Mouse (Mus musculus) forebrain, embryonic 10.5 days (tissue): ENCODE results near the gene Kifc3. TPM values are rescaled to one million over a fixed set of nuclear protein-coding genes. Genes with fewer than 3 reads are reported as not detected.
"Not testable (repeated sequence)": the region's sequence is repeated elsewhere in the genome, so short reads cannot be mapped to it uniquely, and the experiment has no call there.

Source experiments
- DNase-seq: peaks from one replicate; pipeline ENCODE4 v3.0.0-alpha.2; 2017; ENCODE audit warnings: low spot score; ENCODE audit errors: extremely low spot score
- H3K27ac ChIP-seq: fragments of 300-500 bp; sonication (generic); 2 replicates; pipeline ENCODE4 v1.5.1; 2016; ENCODE audit warnings: mild to moderate bottlenecking
- H3K27me3 ChIP-seq: fragments of 300-500 bp; sonication (generic); 2 replicates; pipeline ENCODE4 v1.6.1; 2016; ENCODE audit warnings: mild to moderate bottlenecking; ENCODE audit not compliant: poor library complexity, severe bottlenecking
- H3K36me3 ChIP-seq: fragments of 300-500 bp; sonication (generic); replicated peaks from 2 replicates; pipeline ENCODE4 v1.6.1; 2016; ENCODE audit warnings: mild to moderate bottlenecking, moderate library complexity
- H3K4me1 ChIP-seq: fragments of 300-500 bp; sonication (generic); 2 replicates; pipeline ENCODE4 v1.6.1; 2016
- H3K4me3 ChIP-seq: fragments of 300-500 bp; sonication (generic); 2 replicates; pipeline ENCODE4 v1.5.1; 2016; ENCODE audit warnings: mild to moderate bottlenecking, moderate library complexity
- H3K9me3 ChIP-seq: fragments of 300-500 bp; sonication (generic); 2 replicates; pipeline ENCODE4 v1.6.1; 2016; ENCODE audit warnings: mild to moderate bottlenecking, moderate library complexity
- WGBS: fragments of 180-500 bp; shearing (Covaris S2); methylation state at CpG from one replicate; pipeline ENCODE4 v1.1.7; 2016; 5-methylcytosine and 5-hydroxymethylcytosine counted together
- polyA plus RNA-seq: library from polyadenylated mRNA; unstranded; fragments of >200 nt; fragmentation: Nextera tagmentation; extraction: Ambion mirVana; gene quantifications from 2 replicates; pipeline ENCODE4 v1.2.1, GENCODE M21; 2016

Gene Kifc3
- polyA plus RNA-seq, 1 experiment from 2014 or later: 4.4 TPM

DNA sequence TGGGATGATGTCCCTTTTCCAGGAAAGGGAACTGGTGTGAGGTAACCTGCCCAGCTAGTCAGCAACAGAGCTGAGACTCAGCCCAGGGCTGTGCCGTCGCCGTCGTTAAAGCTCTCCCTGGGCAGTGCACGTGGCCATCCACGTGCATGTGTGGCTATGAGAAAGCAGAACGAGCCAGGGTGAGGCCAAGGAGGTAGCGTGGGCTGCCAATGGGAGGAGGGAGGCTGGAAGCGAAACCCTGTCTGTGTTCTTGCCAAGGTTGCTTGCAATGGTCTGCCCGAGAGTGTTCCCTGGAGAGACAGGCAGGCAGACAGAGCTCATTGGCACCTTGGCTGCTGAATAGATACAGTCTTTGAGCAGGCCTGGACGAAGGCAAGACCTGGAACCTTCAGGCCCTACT is 36.7 kb downstream of the Kifc3 start:
- H3K27me3 ChIP-seq: no peaks in the 10 kb centered on the region
- peak overlapping the region; percentile 22; the same call in 1 of the 2 replicates for H3K27ac ChIP-seq
- peaks cover 39% of the 10 kb centered on the region for H3K4me1 ChIP-seq
- 85% methylated on average over 11 of the region's 11 CpGs for WGBS
- no peak overlapping the region for H3K4me3 ChIP-seq
- DNase-seq: no peak
- no peaks in the 10 kb centered on the region for H3K9me3 ChIP-seq
- no peaks in the 10 kb centered on the region for H3K36me3 ChIP-seq

DNA sequence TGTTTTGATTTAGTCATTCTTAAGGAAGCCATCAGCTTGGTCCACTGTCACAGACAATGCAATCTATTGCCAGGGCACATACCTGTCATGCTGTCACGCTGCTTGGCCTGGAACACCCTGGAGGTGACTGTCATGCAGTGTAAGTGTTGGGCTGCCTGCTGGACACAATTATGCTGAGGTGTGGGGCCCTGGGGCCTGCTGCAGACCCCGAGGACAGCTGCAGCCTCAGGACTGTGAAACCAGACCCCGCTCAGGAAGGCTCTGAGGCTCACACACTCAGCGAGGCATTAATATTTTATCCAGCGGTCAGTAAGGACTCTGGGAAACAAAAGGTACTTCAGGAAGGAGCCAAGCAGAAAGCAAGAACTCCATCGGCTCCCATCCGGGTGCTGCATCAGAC is 38.1 kb downstream of the Kifc3 start:
- Histone ChIP-seq H3K27ac (peak overlapping the region; percentile 41), H3K27me3 (no peaks in the 10 kb centered on the region), H3K36me3 (no peaks in the 10 kb centered on the region), H3K4me1 (peaks cover 39% of the 10 kb centered on the region), H3K9me3 (no peaks in the 10 kb centered on the region), H3K4me3 (no peak overlapping the region)
- no peak for DNase-seq
- 59% methylated on average over 7 of the region's 7 CpGs for WGBS

DNA sequence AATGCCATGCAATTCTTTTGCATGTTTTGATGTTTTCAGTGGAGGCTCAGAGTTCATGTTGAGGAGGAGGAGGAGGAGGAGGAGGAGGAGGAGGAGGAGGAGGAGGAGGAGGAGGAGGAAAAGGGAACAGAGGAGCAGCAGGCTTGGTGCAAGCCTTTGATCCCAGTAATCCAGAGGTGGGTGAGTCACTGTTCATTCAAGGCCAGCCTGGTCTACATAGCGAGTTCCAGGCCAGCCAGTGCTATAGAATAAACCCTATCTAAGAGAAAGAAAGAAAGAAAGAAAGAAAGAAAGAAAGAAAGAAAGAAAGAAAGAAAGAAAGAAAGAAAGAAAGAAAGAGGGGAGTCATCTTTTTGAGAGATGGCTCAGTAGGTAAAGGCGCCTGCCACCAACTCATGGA is 38.6 kb downstream of the Kifc3 start:
- H3K9me3 ChIP-seq, H3K36me3 ChIP-seq, H3K27ac ChIP-seq, DNase-seq, H3K27me3 ChIP-seq, H3K4me3 ChIP-seq: not testable (repeated sequence)
- WGBS: 80% methylated on average over 2 of the region's 2 CpGs
- H3K4me1 ChIP-seq: peaks cover 37% of the 10 kb centered on the region

DNA sequence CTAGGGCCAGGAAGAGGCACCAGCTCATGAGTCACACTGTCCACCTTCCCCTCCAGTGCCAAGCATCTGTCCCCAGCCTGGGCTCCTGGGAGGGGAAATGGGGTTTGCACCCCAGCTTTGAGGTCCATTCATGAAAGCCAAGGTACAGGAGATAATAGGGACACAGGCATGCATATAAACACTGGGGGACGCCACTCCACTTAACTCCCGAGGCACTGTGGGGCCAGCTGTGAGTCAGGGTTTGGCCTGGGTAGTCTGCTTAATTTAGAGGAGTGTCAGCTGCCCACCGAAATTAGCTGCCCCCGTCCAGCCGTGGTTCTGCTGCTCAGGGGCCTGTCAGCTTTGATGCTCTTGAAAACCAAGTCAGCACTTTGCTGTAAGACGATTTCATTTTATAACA is 39.8 kb downstream of the Kifc3 start:
- H3K36me3 ChIP-seq: no peaks in the 10 kb centered on the region
- H3K27me3 ChIP-seq: no peaks in the 10 kb centered on the region
- 79% methylated on average over 6 of the region's 6 CpGs for WGBS
- H3K4me1 ChIP-seq: peaks cover 32% of the 10 kb centered on the region
- no peak for DNase-seq
- H3K4me3 ChIP-seq: no peak overlapping the region
- no peaks in the 10 kb centered on the region for H3K9me3 ChIP-seq
- peak overlapping the region; percentile 52; the same call in 1 of the 2 replicates for H3K27ac ChIP-seq

DNA sequence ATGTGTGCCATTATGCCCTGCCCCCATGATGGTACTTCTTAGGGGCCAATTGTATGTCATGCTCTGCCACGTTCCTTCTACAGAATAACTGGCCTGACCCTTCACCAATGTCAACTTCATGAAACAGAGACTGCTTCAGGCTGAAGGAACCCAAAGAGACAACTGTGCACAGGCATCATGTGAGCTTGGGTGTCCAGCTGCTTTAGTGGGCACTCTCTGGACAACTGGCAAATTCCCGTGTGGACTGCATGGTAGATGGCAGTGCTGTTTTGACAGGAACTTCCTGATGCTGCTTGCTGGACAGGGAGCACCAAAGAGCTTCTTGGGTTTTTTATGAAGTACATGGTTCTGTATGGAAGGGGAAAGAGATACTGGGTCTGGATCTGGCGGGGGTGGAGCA is 43.3 kb downstream of the Kifc3 start:
- DNase-seq: no peak
- H3K4me3 ChIP-seq: no peak overlapping the region
- 81% methylated on average over 3 of the region's 3 CpGs for WGBS
- H3K9me3 ChIP-seq: no peaks in the 10 kb centered on the region
- H3K36me3 ChIP-seq: no peaks in the 10 kb centered on the region
- no peaks in the 10 kb centered on the region for H3K27me3 ChIP-seq
- H3K27ac ChIP-seq: no peak overlapping the region
- H3K4me1 ChIP-seq: peaks cover 16% of the 10 kb centered on the region

DNA sequence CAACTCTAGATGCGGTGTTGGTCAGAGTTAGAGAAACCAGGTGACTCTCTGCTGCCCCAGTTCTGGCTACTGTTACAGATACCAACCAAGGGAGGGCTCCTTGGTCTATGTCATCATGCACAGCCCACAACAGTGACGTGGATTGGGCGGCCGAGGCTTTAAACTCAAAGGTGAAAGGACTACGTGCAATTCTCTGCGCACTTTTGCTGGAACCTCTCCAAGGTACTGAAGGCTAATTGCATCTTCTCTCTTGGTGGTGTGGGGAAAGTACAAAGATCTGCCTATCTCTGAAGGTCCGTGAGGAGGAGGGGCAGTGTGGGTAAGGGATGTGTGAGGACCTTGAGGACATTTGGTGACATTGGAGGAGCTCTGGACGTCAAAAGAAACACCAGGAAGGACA is 44.0 kb downstream of the Kifc3 start:
- H3K27ac ChIP-seq: no peak overlapping the region
- 77% methylated on average over 8 of the region's 8 CpGs for WGBS
- H3K9me3 ChIP-seq: no peaks in the 10 kb centered on the region

DNA sequence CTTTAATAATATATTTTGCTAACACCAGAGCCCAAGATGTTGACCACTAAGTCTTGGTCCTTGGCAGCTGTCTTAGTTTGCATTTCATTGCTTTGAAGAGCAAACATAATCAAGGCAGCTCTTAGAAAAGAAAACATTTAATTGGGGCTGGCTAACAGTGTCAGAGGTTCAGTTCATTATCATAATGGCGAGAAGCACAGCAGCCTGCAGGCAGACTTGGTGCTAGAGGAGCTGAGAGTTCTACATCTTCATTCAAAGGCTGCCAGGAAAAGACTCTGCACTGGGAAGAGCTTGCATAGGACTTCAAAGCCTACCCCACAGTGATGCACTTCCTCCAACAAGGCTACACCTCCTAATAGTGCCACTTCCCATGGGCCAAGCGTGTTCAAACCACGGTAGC is 45.5 kb downstream of the Kifc3 start:
- Histone ChIP-seq H3K36me3 (no peaks in the 10 kb centered on the region), H3K4me3 (no peak overlapping the region), H3K27me3 (no peaks in the 10 kb centered on the region), H3K27ac (no peak overlapping the region), H3K4me1 (peaks cover 10% of the 10 kb centered on the region), H3K9me3 (no peaks in the 10 kb centered on the region)
- WGBS: 74% methylated on average over 3 of the region's 3 CpGs
- DNase-seq: no peak

More for the DNA sequence above, 44.0 kb downstream of the Kifc3 start:
- Histone ChIP-seq H3K27me3 (no peaks in the 10 kb centered on the region), H3K4me3 (no peak overlapping the region), H3K36me3 (no peaks in the 10 kb centered on the region), H3K4me1 (peaks cover 16% of the 10 kb centered on the region)
- DNase-seq: no peak

DNA sequence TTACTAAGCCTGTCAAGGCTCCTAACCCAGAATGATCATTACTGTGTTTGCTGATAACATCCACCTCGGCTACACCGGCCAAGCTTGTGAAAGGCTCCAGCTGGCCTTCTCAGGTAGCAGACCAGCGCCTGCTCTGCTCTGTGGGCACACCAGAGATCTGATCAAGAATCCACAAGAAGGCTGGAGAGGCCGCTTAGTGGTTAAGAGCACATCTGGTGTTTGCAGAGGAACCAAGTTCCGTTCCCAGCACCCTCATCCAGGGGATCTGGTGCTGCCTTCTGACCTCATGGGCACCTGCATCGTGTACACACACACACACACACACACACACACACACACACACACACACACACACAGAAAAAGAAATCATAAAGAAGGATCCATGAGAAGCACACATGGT is 46.5 kb downstream of the Kifc3 start:
- WGBS: 87% methylated on average over 6 of the region's 6 CpGs
- no peak for DNase-seq
- H3K4me1 ChIP-seq: peaks cover 10% of the 10 kb centered on the region
- no peaks in the 10 kb centered on the region for H3K36me3 ChIP-seq
- H3K27ac ChIP-seq: no peak overlapping the region
- H3K4me3 ChIP-seq: no peak overlapping the region
- no peaks in the 10 kb centered on the region for H3K27me3 ChIP-seq
- H3K9me3 ChIP-seq: no peaks in the 10 kb centered on the region

DNA sequence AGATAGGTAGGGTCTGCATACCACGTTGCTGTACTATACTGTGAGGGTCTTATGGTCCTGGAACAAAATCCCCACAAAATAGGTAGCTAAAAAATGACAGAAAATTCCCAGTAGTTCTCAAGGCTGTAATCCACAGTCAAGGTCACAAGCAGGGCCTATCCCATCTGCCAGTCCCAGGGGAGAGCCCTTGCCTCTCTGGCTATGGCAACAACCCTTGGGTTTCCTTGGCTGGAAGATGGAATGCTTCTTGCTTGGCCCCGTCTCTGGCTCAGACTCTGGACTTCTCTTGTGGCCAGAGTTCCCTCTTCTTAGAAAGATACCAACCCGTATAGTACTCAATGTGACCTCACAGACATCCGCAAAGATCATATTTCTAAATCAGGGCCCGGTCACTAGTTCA is 47.3 kb downstream of the Kifc3 start:
- no peaks in the 10 kb centered on the region for H3K27me3 ChIP-seq
- DNase-seq: no peak
- WGBS: 90% methylated on average over 5 of the region's 5 CpGs

DNA sequence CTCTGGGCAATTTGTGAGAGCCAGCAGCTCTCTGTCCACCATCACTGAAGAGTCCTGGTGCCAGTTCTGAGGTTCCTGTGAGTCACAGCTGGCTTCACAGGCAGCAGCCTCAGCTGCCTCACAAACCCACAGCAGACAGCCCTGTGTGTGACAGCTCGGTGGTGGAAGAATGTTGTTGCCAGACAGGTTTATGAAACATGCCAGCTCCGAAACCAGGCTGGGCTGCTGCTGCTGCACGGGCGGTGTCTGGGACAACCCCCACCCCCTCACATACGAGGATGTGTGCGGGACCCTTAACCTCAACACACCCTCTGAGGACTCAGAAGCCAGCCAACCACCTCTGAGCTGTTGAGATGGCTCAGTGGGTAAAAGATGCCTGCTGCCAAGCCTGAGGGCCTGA is 48.0 kb downstream of the Kifc3 start:
- H3K27me3 ChIP-seq: no peaks in the 10 kb centered on the region
- no peak overlapping the region for H3K27ac ChIP-seq
- WGBS: 88% methylated on average over 6 of the region's 6 CpGs
- no peaks in the 10 kb centered on the region for H3K9me3 ChIP-seq
- no peak for DNase-seq
- H3K4me1 ChIP-seq: peaks cover 10% of the 10 kb centered on the region
- H3K36me3 ChIP-seq: no peaks in the 10 kb centered on the region
- no peak overlapping the region for H3K4me3 ChIP-seq

More for the DNA sequence above, 47.3 kb downstream of the Kifc3 start:
- no peaks in the 10 kb centered on the region for H3K9me3 ChIP-seq
- H3K27ac ChIP-seq: no peak overlapping the region
- no peaks in the 10 kb centered on the region for H3K36me3 ChIP-seq
- peaks cover 10% of the 10 kb centered on the region for H3K4me1 ChIP-seq
- H3K4me3 ChIP-seq: no peak overlapping the region

DNA sequence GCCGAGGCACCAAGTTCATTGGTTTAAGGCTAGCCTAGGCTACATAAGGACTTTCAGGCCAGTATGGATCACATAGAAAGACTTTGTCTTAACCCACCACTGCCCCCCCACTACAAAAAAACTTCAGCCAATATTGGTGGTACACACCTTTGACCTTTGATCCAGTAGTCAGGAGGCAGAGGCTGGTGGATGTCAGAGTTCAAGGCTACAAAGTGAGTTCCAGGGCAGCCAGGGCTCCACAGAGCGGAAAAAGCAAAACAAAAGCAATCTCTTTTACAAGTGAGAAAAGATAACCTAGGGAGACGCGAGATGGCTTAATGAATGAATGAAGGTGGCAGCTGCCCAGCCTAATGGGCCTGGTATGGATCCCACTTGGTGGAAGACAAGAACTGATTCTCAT is 48.6 kb downstream of the Kifc3 start:
- Histone ChIP-seq H3K4me3 (no peak overlapping the region), H3K27ac (no peak overlapping the region)
- 71% methylated on average over 4 of the region's 4 CpGs for WGBS

DNA sequence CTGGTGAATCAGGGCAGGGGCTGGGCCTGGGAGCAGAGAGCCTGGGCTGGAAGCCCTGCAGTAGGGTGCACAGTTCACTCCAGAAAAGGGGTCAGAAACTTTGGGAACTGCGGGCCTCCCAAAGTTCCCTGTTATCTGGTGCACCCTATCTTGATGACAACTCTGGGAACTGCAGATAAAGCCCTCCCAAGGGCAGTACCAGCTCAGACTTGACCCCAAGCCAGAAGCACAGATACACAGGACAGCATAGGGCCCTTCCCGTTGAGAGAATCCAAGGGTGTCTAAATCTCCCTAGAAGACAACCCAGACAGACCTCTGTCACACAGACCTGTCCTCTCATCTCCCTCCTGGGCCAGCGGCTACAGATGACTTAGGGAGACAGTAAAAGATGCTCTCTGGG is 52.0 kb downstream of the Kifc3 start:
- H3K9me3 ChIP-seq: no peaks in the 10 kb centered on the region
- peaks cover 3% of the 10 kb centered on the region; the same call in 1 of the 2 replicates for H3K4me1 ChIP-seq
- H3K27ac ChIP-seq: no peak overlapping the region
- H3K27me3 ChIP-seq: no peaks in the 10 kb centered on the region
- H3K36me3 ChIP-seq: no peaks in the 10 kb centered on the region
- 87% methylated on average over 3 of the region's 3 CpGs for WGBS
- DNase-seq: no peak
- H3K4me3 ChIP-seq: no peak overlapping the region

More for the DNA sequence above, 48.6 kb downstream of the Kifc3 start:
- Histone ChIP-seq H3K4me1 (peaks cover 10% of the 10 kb centered on the region), H3K27me3 (no peaks in the 10 kb centered on the region), H3K9me3 (no peaks in the 10 kb centered on the region), H3K36me3 (no peaks in the 10 kb centered on the region)
- DNase-seq: no peak

DNA sequence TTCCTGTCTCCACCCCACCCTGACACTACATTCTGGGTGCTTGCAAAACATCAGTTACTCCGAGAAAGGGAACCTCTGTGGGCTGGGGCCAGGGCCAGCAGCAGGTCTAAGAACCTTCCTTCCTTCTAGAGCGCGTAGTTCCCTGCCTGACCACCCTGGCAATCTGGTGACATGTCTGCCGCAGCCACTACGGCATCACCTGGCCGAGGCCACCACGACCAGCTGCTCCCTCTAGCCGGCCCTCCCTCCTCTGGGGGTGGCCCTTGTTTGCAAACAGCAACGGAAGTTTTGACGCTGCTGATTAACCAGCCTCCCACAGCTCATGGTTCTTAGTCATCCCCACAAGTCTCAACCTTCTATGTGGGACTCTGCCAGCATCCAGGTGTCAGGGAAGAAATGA is 53.2 kb downstream of the Kifc3 start:
- DNase-seq: no peak
- H3K4me3 ChIP-seq: no peak overlapping the region
- 55% methylated on average over 10 of the region's 10 CpGs for WGBS
- H3K27ac ChIP-seq: no peak overlapping the region
- no peaks in the 10 kb centered on the region for H3K36me3 ChIP-seq
- peaks cover 9% of the 10 kb centered on the region for H3K4me1 ChIP-seq
- H3K9me3 ChIP-seq: no peaks in the 10 kb centered on the region
- 0 out of 2 replicates have a peak, but pooled peaks cover 7% of the 10 kb centered on the region for H3K27me3 ChIP-seq

DNA sequence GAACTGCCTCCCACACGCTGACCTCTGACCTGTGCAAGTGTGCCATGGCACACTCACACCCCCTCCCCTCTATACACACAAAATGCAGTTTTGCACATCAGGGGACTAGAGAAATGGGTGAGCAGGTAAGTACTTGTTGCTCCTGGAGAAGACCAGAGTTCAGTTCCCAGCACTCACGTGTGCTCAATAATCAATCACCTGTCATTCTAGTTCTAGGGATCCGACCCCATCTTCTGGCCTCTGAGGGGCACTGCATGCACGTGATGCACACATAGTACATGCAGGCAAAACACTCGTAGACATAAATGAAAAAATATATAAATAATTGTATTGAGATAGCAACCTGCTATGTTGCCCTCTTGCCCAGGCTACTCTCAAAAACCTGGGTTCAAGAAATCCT is 55.8 kb downstream of the Kifc3 start:
- peaks cover 31% of the 10 kb centered on the region for H3K27me3 ChIP-seq
- DNase-seq: no peak
- H3K36me3 ChIP-seq: no peaks in the 10 kb centered on the region
- no peaks in the 10 kb centered on the region for H3K9me3 ChIP-seq
- no peak overlapping the region for H3K4me3 ChIP-seq
- H3K27ac ChIP-seq: no peak overlapping the region
- peaks cover 29% of the 10 kb centered on the region for H3K4me1 ChIP-seq
- 90% methylated on average over 5 of the region's 5 CpGs for WGBS
